Comparison of ENCODE assay signal across 13 mouse cellular contexts in the genomic region with DNA sequence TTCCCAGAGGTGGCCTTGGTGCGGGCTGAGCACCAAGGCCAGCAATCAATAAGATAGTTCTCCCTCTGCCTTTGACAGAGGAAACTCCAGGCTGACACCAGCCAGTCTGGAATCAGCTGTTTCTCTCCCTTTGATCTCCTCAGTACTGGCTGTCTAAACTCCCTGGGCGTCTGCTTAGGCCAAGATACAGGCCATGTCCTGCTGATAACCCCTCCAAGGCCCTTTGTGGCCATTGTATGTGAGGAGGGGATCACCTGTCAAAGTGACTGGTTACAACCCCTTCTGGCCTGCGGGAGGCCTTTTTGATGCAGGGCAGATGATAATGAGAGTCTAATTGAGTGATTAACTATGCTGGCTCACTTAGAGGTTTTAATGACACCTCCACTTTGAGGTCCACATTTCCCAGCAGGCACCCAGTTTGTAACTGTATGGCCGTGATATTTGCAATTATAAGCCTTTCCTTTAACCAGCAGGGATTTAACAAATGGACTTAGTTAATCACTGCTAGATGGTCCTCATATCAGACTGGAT.
A peak's percentile ranks its signal among the peaks of the same experiment; 100 is the strongest.
DNase-seq lines count a peak whose midpoint lies in the region; ATAC-seq lines count a peak whose summit lies in the region.
"Had no signal": no experiment of that assay in that cellular context is flagged by ENCODE, and none has a peak within 500 bp of the region (broad histone marks: within the 10 kb centered on the region; RNA-seq: fewer than 3 reads in every experiment).

No protein-coding gene starts in this region.

- no peaks in the 10 kb centered on the region for H3K36me3 ChIP-seq in forebrain, embryonic 15.5 days
- H3K36me3 ChIP-seq in midbrain, embryonic 16.5 days (ENCODE audit: control insufficient read depth, insufficient read depth, low read length), result no peaks in the 10 kb centered on the region
- H3K36me3 ChIP-seq: embryonic facial prominence, embryonic 15.5 days had no signal

- 5% methylated on average over 4 of the region's 4 CpGs for WGBS in forebrain, embryonic 15.5 days
- WGBS in midbrain, embryonic 16.5 days, result 7% methylated on average over 4 of the region's 4 CpGs

- no peak overlapping the region for H3K4me2 ChIP-seq in forebrain, embryonic 15.5 days (replicated peaks)
- no peak overlapping the region for H3K4me2 ChIP-seq in midbrain, embryonic 16.5 days (ENCODE audit: low read length)
- H3K4me2 ChIP-seq: embryonic facial prominence, embryonic 15.5 days had no signal

- no peaks in the 10 kb centered on the region for H3K27me3 ChIP-seq in forebrain, embryonic 15.5 days
- peaks cover 4% of the 10 kb centered on the region; the same call in 1 of the 2 replicates for H3K27me3 ChIP-seq in midbrain, embryonic 16.5 days (ENCODE audit: control insufficient read depth, insufficient read depth, low read depth, low read length)

- peak; percentile 61 for ATAC-seq in forebrain, embryonic 15.5 days (replicated peaks)
- peak; percentile 28; the same call in 1 of the 2 replicates for ATAC-seq in midbrain, embryonic 16.5 days
- ATAC-seq: lung, postnatal 0 days had no signal

- no peak overlapping the region for H3K4me3 ChIP-seq in forebrain, embryonic 15.5 days
- no peak overlapping the region for H3K4me3 ChIP-seq in midbrain, embryonic 16.5 days (ENCODE audit: low read depth, low read length)
- H3K4me3 ChIP-seq: embryonic facial prominence, embryonic 15.5 days; myocyte had no signal

- H3K9ac ChIP-seq in forebrain, embryonic 15.5 days (replicated peaks), result no peak overlapping the region
- H3K9ac ChIP-seq in midbrain, embryonic 16.5 days (ENCODE audit: low read depth, low read length), result no peak overlapping the region
- H3K9ac ChIP-seq: embryonic facial prominence, embryonic 15.5 days had no signal

- no peak overlapping the region for H3K27ac ChIP-seq in forebrain, embryonic 15.5 days (replicated peaks)
- no peak overlapping the region for H3K27ac ChIP-seq in midbrain, embryonic 16.5 days (ENCODE audit: low read length)
- H3K27ac ChIP-seq: embryonic facial prominence, embryonic 15.5 days had no signal

- H3K9me3 ChIP-seq in forebrain, embryonic 15.5 days, result no peaks in the 10 kb centered on the region
- H3K9me3 ChIP-seq in midbrain, embryonic 16.5 days (replicated peaks; ENCODE audit: control insufficient read depth, low read length, poor library complexity, severe bottlenecking), result no peaks in the 10 kb centered on the region
- H3K9me3 ChIP-seq: embryonic facial prominence, embryonic 15.5 days had no signal

- peaks cover 11% of the 10 kb centered on the region; the same call in 1 of the 2 replicates for H3K4me1 ChIP-seq in forebrain, embryonic 15.5 days
- peaks cover 11% of the 10 kb centered on the region for H3K4me1 ChIP-seq in midbrain, embryonic 16.5 days (ENCODE audit: control insufficient read depth, insufficient read depth, low read length)
- H3K4me1 ChIP-seq: embryonic facial prominence, embryonic 15.5 days had no signal

- DNase-seq in adrenal gland, adult 8-10 months, result peak; percentile 5
- DNase-seq in adrenal gland, postnatal 4 days (ENCODE audit: low spot score in 2 of 2), result no peak
- peak; percentile 9 for DNase-seq in adrenal gland, postnatal 10 days
- DNase-seq in lung, postnatal 36 days, result no peak
- no peak for DNase-seq in right cerebral cortex, postnatal 4 days
- DNase-seq in gastrocnemius, postnatal 10 days, result no peak
- DNase-seq: gastrocnemius, postnatal 36 days; kidney, postnatal 25 days had no signal

Comparison
In these comparisons a context has a peak if more than half of its experiments do, and no peak if none do; other contexts are left out.
1. DNase-seq: peak in adrenal gland, adult 8-10 months (single experiment) and adrenal gland, postnatal 10 days (single experiment); none in adrenal gland, postnatal 4 days (0 of 2), lung, postnatal 36 days (single experiment), right cerebral cortex, postnatal 4 days (single experiment) and gastrocnemius, postnatal 10 days (single experiment).